Mouse (Mus musculus): ENCODE results near the gene Commd4. TPM values are rescaled to one million over a fixed set of nuclear protein-coding genes. Genes with fewer than 3 reads are reported as not detected.

Commd4 gene
- polyA plus RNA-seq, 1 experiment from 2014 or later: 106 TPM

GRCm38 (mm10) chr9:57138507-57138906 is 19.6 kb downstream of the Commd4 start:
- TF ChIP-seq CTCF (IDR thresholded peaks at IDR 0.05) (no peak), EP300 (IDR thresholded peaks at IDR 0.05) (no peak)
- H3K36me3 ChIP-seq (ENCODE audit: insufficient read depth, low read length): peaks cover 14% of the 10 kb centered on the region; the same call in 1 of the 2 replicates
- H3K4me1 ChIP-seq (ENCODE audit: insufficient read depth, low read depth, low read length): no peaks in the 10 kb centered on the region
- 91% methylated on average over 6 of the region's 6 CpGs for WGBS
- DNase-seq (ENCODE audit: low spot score) (no peak), ATAC-seq (no peak)
- no peak overlapping the region for H3K4me2 ChIP-seq (replicated peaks; ENCODE audit: low read depth, low read length)
- H3K27me3 ChIP-seq (replicated peaks; ENCODE audit: insufficient read depth, low read length): no peaks in the 10 kb centered on the region
- H3K27ac ChIP-seq (ENCODE audit: low read length): no peak overlapping the region
- no peaks in the 10 kb centered on the region for H3K9me3 ChIP-seq (ENCODE audit: low read length)
- H3K9ac ChIP-seq (replicated peaks; ENCODE audit: low read depth): no peak overlapping the region
- no peak overlapping the region for H3K4me3 ChIP-seq (ENCODE audit: low read depth, low read length)

GRCm38 (mm10) chr9:57137777-57138176 is 20.4 kb downstream of the Commd4 start:
- DNase-seq (ENCODE audit: low spot score): no peak
- 87% methylated on average over 9 of the region's 9 CpGs for WGBS
- Histone ChIP-seq H3K4me2 (replicated peaks; ENCODE audit: low read depth, low read length) (no peak overlapping the region), H3K9me3 (ENCODE audit: low read length) (no peaks in the 10 kb centered on the region), H3K4me3 (ENCODE audit: low read depth, low read length) (no peak overlapping the region), H3K9ac (replicated peaks; ENCODE audit: low read depth) (no peak overlapping the region), H3K36me3 (ENCODE audit: insufficient read depth, low read length) (peaks cover 14% of the 10 kb centered on the region; the same call in 1 of the 2 replicates), H3K27ac (ENCODE audit: low read length) (no peak overlapping the region), H3K4me1 (ENCODE audit: insufficient read depth, low read depth, low read length) (no peaks in the 10 kb centered on the region), H3K27me3 (replicated peaks; ENCODE audit: insufficient read depth, low read length) (no peaks in the 10 kb centered on the region)
- ATAC-seq: no peak
- TF ChIP-seq CTCF (IDR thresholded peaks at IDR 0.05) (no peak), EP300 (IDR thresholded peaks at IDR 0.05) (no peak)

- Histone ChIP-seq H3K4me3 (ENCODE audit: low read depth, low read length) (no peak overlapping the region), H3K36me3 (ENCODE audit: insufficient read depth, low read length) (peaks cover 14% of the 10 kb centered on the region; the same call in 1 of the 2 replicates), H3K4me1 (ENCODE audit: insufficient read depth, low read depth, low read length) (no peaks in the 10 kb centered on the region), H3K4me2 (replicated peaks; ENCODE audit: low read depth, low read length) (no peak overlapping the region), H3K9ac (replicated peaks; ENCODE audit: low read depth) (no peak overlapping the region), H3K9me3 (ENCODE audit: low read length) (no peaks in the 10 kb centered on the region), H3K27me3 (replicated peaks; ENCODE audit: insufficient read depth, low read length) (no peaks in the 10 kb centered on the region), H3K27ac (ENCODE audit: low read length) (no peak overlapping the region)
- DNase-seq (ENCODE audit: low spot score) (no peak), ATAC-seq (no peak)
- TF ChIP-seq EP300 (IDR thresholded peaks at IDR 0.05) (no peak), CTCF (IDR thresholded peaks at IDR 0.05) (no peak)
- WGBS: 76% methylated on average over 6 of the region's 6 CpGs
Measured at GRCm38 (mm10) chr9:57137246-57137645, 20.9 kb downstream of the Commd4 start.

- under 1% methylated on average over 55 of the region's 58 CpGs for WGBS
- peak within 1 kb of the TSS; percentile 79 for H3K9ac ChIP-seq (replicated peaks; ENCODE audit: low read depth)
- peaks cover 11% of the 10 kb centered on the region; the same call in 1 of the 2 replicates for H3K36me3 ChIP-seq (ENCODE audit: insufficient read depth, low read length)
- peak within 1 kb of the TSS; percentile 85 for H3K4me3 ChIP-seq (ENCODE audit: low read depth, low read length)
- TF ChIP-seq EP300 (IDR thresholded peaks at IDR 0.05) (0 out of 2 replicates have a peak, but pooled peaks have one; percentile 9), CTCF (IDR thresholded peaks at IDR 0.05) (peak; percentile 85)
- peak; percentile 96 for DNase-seq (ENCODE audit: low spot score)
- ATAC-seq: peak; percentile 94
- peak within 1 kb of the TSS; percentile 96 for H3K27ac ChIP-seq (ENCODE audit: low read length)
- no peaks in the 10 kb centered on the region for H3K9me3 ChIP-seq (ENCODE audit: low read length)
- no peaks in the 10 kb centered on the region for H3K27me3 ChIP-seq (replicated peaks; ENCODE audit: insufficient read depth, low read length)
- peak within 1 kb of the TSS; percentile 92 for H3K4me2 ChIP-seq (replicated peaks; ENCODE audit: low read depth, low read length)
- H3K4me1 ChIP-seq (ENCODE audit: insufficient read depth, low read depth, low read length): peaks cover 7% of the 10 kb centered on the region; the same call in 1 of the 2 replicates
Measured at GRCm38 (mm10) chr9:57130577-57131433, 27.3 kb downstream of the Commd4 start, which contains the start of gene Man2c1. Gene Man2c1 (plus strand): TSS chr9:57130690.

- ATAC-seq (no peak), DNase-seq (ENCODE audit: low spot score) (no peak)
- H3K36me3 ChIP-seq (ENCODE audit: insufficient read depth, low read length): peaks cover 6% of the 10 kb centered on the region; the same call in 1 of the 2 replicates
- H3K4me2 ChIP-seq (replicated peaks; ENCODE audit: low read depth, low read length): peak overlapping the region; percentile 92; the same call in 1 of the 2 replicates
- no peaks in the 10 kb centered on the region for H3K9me3 ChIP-seq (ENCODE audit: low read length)
- H3K27me3 ChIP-seq (replicated peaks; ENCODE audit: insufficient read depth, low read length): no peaks in the 10 kb centered on the region
- no peak overlapping the region for H3K27ac ChIP-seq (ENCODE audit: low read length)
- H3K9ac ChIP-seq (replicated peaks; ENCODE audit: low read depth): no peak overlapping the region
- H3K4me1 ChIP-seq (ENCODE audit: insufficient read depth, low read depth, low read length): peaks cover 7% of the 10 kb centered on the region; the same call in 1 of the 2 replicates
- no peak for TF ChIP-seq CTCF (IDR thresholded peaks at IDR 0.05)
- TF ChIP-seq EP300 (IDR thresholded peaks at IDR 0.05): no peak
- no peak overlapping the region for H3K4me3 ChIP-seq (ENCODE audit: low read depth, low read length)
Measured at GRCm38 (mm10) chr9:57129641-57130040, 28.5 kb downstream of the Commd4 start.

GRCm38 (mm10) chr9:57117261-57117755 is 40.8 kb downstream of the Commd4 start:
- Histone ChIP-seq H3K36me3 (ENCODE audit: insufficient read depth, low read length) (peaks cover 43% of the 10 kb centered on the region; the same call in 1 of the 2 replicates), H3K9me3 (ENCODE audit: low read length) (no peaks in the 10 kb centered on the region), H3K27me3 (replicated peaks; ENCODE audit: insufficient read depth, low read length) (no peaks in the 10 kb centered on the region), H3K4me2 (replicated peaks; ENCODE audit: low read depth, low read length) (no peak overlapping the region), H3K27ac (ENCODE audit: low read length) (no peak overlapping the region), H3K4me1 (ENCODE audit: insufficient read depth, low read depth, low read length) (no peaks in the 10 kb centered on the region), H3K4me3 (ENCODE audit: low read depth, low read length) (no peak overlapping the region), H3K9ac (replicated peaks; ENCODE audit: low read depth) (no peak overlapping the region)
- no peak for TF ChIP-seq CTCF (IDR thresholded peaks at IDR 0.05)
- ATAC-seq (no peak), DNase-seq (ENCODE audit: low spot score) (no peak)
- WGBS: 95% methylated on average over 13 of the region's 13 CpGs

Other genes with a start within 250 kb of the Commd4 start
- 8.7 and 8.9 TPM in 2 replicates for gene Snx33, start 230.0 kb downstream of the Commd4 start, polyA plus RNA-seq (2015; fragmentation: Nextera tagmentation; extraction: Ambion mirVana)
- gene Imp3, start 220.9 kb downstream of the Commd4 start, polyA plus RNA-seq (2015; fragmentation: Nextera tagmentation; extraction: Ambion mirVana): 84.7 and 87.7 TPM in 2 replicates
- 12.2 and 12.7 TPM in 2 replicates for gene Snupn, start 207.5 kb downstream of the Commd4 start, polyA plus RNA-seq (2015; fragmentation: Nextera tagmentation; extraction: Ambion mirVana)
- gene Ptpn9, start 163.4 kb downstream of the Commd4 start, polyA plus RNA-seq (2015; fragmentation: Nextera tagmentation; extraction: Ambion mirVana): 20.1 and 22.8 TPM in 2 replicates
- gene Sin3a, start 86.3 kb downstream of the Commd4 start, polyA plus RNA-seq (2015; fragmentation: Nextera tagmentation; extraction: Ambion mirVana): 14.3 and 17.5 TPM in 2 replicates
- 36.1 and 38.8 TPM in 2 replicates for gene Man2c1, start 27.6 kb downstream of the Commd4 start, polyA plus RNA-seq (2015; fragmentation: Nextera tagmentation; extraction: Ambion mirVana)
- gene Neil1, start 10.0 kb downstream of the Commd4 start, polyA plus RNA-seq (2015; fragmentation: Nextera tagmentation; extraction: Ambion mirVana): 6.2 and 7.2 TPM in 2 replicates
- gene Trcg1, start 78.2 kb upstream of the Commd4 start, polyA plus RNA-seq (2015; fragmentation: Nextera tagmentation; extraction: Ambion mirVana): not detected in 2 replicates
- gene 1700017B05Rik, start 104.3 kb upstream of the Commd4 start, polyA plus RNA-seq (2015; fragmentation: Nextera tagmentation; extraction: Ambion mirVana): 15.6 TPM in 2 replicates

All from lung, postnatal 0 days (tissue).